Mouse (Mus musculus): ENCODE results near the gene Smpd2.
A peak's percentile ranks its signal among the peaks of the same experiment; 100 is the strongest.

Gene Smpd2

GRCm38 (mm10) chr10:41486506-41487170, 3.5 kb downstream of the Smpd2 start:
- DNase-seq: no peak

- no peak for DNase-seq
These were observed 4.4 kb downstream of the Smpd2 start for GRCm38 (mm10) chr10:41485778-41486177.

- no peak for DNase-seq
These were observed 7.7 kb downstream of the Smpd2 start for GRCm38 (mm10) chr10:41482446-41482845.

GRCm38 (mm10) chr10:41480938-41481880, 9.0 kb downstream of the Smpd2 start:
- peak in 1 of 2 experiments; percentile 43 for DNase-seq

GRCm38 (mm10) chr10:41479961-41480360, 10.2 kb downstream of the Smpd2 start:
- no peak for DNase-seq

GRCm38 (mm10) chr10:41477278-41478181, 12.6 kb downstream of the Smpd2 start:
- peak; percentile 69 to 79 for DNase-seq

GRCm38 (mm10) chr10:41477018-41477277, 13.2 kb downstream of the Smpd2 start:
- no peak for DNase-seq

GRCm38 (mm10) chr10:41476171-41477017, 13.8 kb downstream of the Smpd2 start, which contains the start of gene Mical1:
Gene Mical1, plus strand, starts transcription at chr10:41476314.
- peak; percentile 54 to 72 for DNase-seq

- no peak for DNase-seq
These were observed 15.2 kb downstream of the Smpd2 start for GRCm38 (mm10) chr10:41474981-41475391.

GRCm38 (mm10) chr10:41473782-41474468, 16.2 kb downstream of the Smpd2 start:
- peak in 1 of 2 experiments; percentile 28 for DNase-seq

GRCm38 (mm10) chr10:41472962-41473481, 17.1 kb downstream of the Smpd2 start:
- DNase-seq: no peak

GRCm38 (mm10) chr10:41472534-41472933, 17.6 kb downstream of the Smpd2 start:
- no peak for DNase-seq

- DNase-seq: no peak
These were observed 19.5 kb downstream of the Smpd2 start for GRCm38 (mm10) chr10:41470693-41471092.

GRCm38 (mm10) chr10:41467325-41467724, 22.8 kb downstream of the Smpd2 start:
- no peak for DNase-seq

GRCm38 (mm10) chr10:41464401-41464955, 25.7 kb downstream of the Smpd2 start:
- no peak for DNase-seq

GRCm38 (mm10) chr10:41461057-41461722, 29.0 kb downstream of the Smpd2 start:
- no peak for DNase-seq

GRCm38 (mm10) chr10:41460501-41460900, 29.7 kb downstream of the Smpd2 start:
- no peak for DNase-seq

- no peak for DNase-seq
These were observed 30.2 kb downstream of the Smpd2 start for GRCm38 (mm10) chr10:41459990-41460389.

- no peak for DNase-seq
These were observed 37.4 kb downstream of the Smpd2 start for GRCm38 (mm10) chr10:41452791-41453190.

- peak; percentile 70 to 86 for DNase-seq
These were observed 38.5 kb downstream of the Smpd2 start for GRCm38 (mm10) chr10:41451656-41452055.
